Mouse (Mus musculus) embryonic facial prominence, embryonic 14.5 days (tissue): ENCODE results near the gene Lfng. TPM values are rescaled to one million over a fixed set of nuclear protein-coding genes. Genes with fewer than 3 reads are reported as not detected.
A peak's percentile ranks its signal among the peaks of the same experiment; 100 is the strongest.

Experiments
- ATAC-seq: fragments of 200-750 bp; cut with Nextera tagmentation; 2 replicates; pipeline ENCODE4 v1.8.0; 2017; ENCODE audit warnings: low read depth, moderate number of reproducible peaks, moderate TSS enrichment
- DNase-seq: peaks from one replicate; pipeline ENCODE4 v3.0.0-alpha.2; 2015; ENCODE audit warnings: low spot score
- H3K27ac ChIP-seq: fragments of 300-500 bp; sonication (generic); replicated peaks from 2 replicates; pipeline ENCODE4 v1.5.1; 2014; ENCODE audit warnings: low read depth, mild to moderate bottlenecking, low read length, moderate library complexity
- H3K27me3 ChIP-seq: fragments of 300-500 bp; sonication (generic); replicated peaks from 2 replicates; pipeline ENCODE4 v1.6.1; 2014; ENCODE audit warnings: low read length; ENCODE audit not compliant: control insufficient read depth, insufficient read depth
- H3K36me3 ChIP-seq: fragments of 300-500 bp; sonication (generic); 2 replicates; pipeline ENCODE4 v1.6.1; 2014; ENCODE audit warnings: low read length, mixed read lengths; ENCODE audit not compliant: control insufficient read depth, insufficient read depth
- H3K4me1 ChIP-seq: fragments of 300-500 bp; sonication (generic); 2 replicates; pipeline ENCODE4 v1.6.1; 2014; ENCODE audit warnings: antibody characterized with exemption, low read length; ENCODE audit not compliant: control insufficient read depth, insufficient read depth
- H3K4me2 ChIP-seq: fragments of 300-500 bp; sonication (generic); 2 replicates; pipeline ENCODE4 v1.6.1; 2014; ENCODE audit warnings: low read depth, mild to moderate bottlenecking, low read length, moderate library complexity, mixed read lengths
- H3K4me3 ChIP-seq: fragments of 300-500 bp; sonication (generic); 2 replicates; pipeline ENCODE4 v1.5.1; 2014; ENCODE audit warnings: low read depth, mild to moderate bottlenecking, low read length
- H3K9ac ChIP-seq: fragments of 300-500 bp; sonication (generic); 2 replicates; pipeline ENCODE4 v1.6.1; 2014; ENCODE audit warnings: low read depth, mild to moderate bottlenecking, low read length, moderate library complexity, mixed read lengths
- H3K9me3 ChIP-seq: fragments of 300-500 bp; sonication (generic); 2 replicates; pipeline ENCODE4 v1.6.1; 2016; ENCODE audit warnings: low read length; ENCODE audit not compliant: control insufficient read depth
- WGBS: fragments of 180-500 bp; shearing (Covaris S2); extraction: QIAGEN DNeasy Blood & Tissue Kit; methylation state at CpG from one replicate; pipeline ENCODE4 v1.1.7; 2014; 5-methylcytosine and 5-hydroxymethylcytosine counted together
- polyA plus RNA-seq: library from polyadenylated mRNA; unstranded; fragments of >200 nt; fragmentation: Nextera tagmentation; extraction: Ambion mirVana; gene quantifications from 2 replicates; pipeline ENCODE4 v1.2.1, GENCODE M21; 2014

Gene Lfng
- polyA plus RNA-seq, 1 experiment from 2014 or later: 27.9 TPM

GRCm38 (mm10) chr5:140649101-140649667 is 42.1 kb downstream of the Lfng start:
- DNase-seq (peak; percentile 99), ATAC-seq (peak; percentile 93)
- peaks cover 13% of the 10 kb centered on the region; the same call in 1 of the 2 replicates for H3K36me3 ChIP-seq
- H3K4me3 ChIP-seq: peak overlapping the region; percentile 90
- 4% methylated on average over 18 of the region's 26 CpGs for WGBS
- H3K27me3 ChIP-seq: no peaks in the 10 kb centered on the region
- peaks cover 24% of the 10 kb centered on the region for H3K4me1 ChIP-seq
- H3K4me2 ChIP-seq: peak overlapping the region; percentile 91
- H3K9me3 ChIP-seq: no peaks in the 10 kb centered on the region
- peak overlapping the region; percentile 98 for H3K9ac ChIP-seq
- H3K27ac ChIP-seq: peak overlapping the region; percentile 69

DNA sequence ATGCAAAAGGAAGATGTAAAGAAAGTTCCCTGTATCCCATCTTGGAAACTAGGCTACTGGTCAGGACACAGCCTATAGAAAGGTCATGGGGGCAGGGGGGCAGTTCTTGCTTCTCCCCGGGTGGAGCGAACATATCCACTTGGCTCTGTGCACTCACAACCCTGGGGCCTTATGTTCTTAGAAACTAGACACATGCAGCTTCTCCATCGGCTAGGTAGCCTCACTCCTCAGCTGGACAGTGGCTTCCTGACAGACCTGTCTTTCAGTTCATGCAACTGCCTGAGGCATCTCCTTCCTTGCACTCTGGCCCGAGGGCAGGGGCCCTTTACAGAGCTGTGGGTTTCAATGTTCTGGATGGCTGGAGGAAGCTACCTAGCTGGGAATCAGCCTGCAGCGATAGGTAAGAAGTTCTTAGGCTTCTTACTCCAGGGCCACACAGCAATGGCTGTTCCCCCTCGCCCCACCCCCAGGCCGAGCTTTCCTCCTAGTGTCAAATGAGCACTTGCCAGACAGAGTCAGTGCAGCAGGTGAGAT is 42.8 kb downstream of the Lfng start:
- ATAC-seq: no peak
- Histone ChIP-seq H3K27me3 (no peaks in the 10 kb centered on the region), H3K4me3 (no peak overlapping the region), H3K9me3 (no peaks in the 10 kb centered on the region), H3K4me1 (peaks cover 24% of the 10 kb centered on the region), H3K9ac (no peak overlapping the region), H3K36me3 (peaks cover 10% of the 10 kb centered on the region; the same call in 1 of the 2 replicates), H3K27ac (no peak overlapping the region), H3K4me2 (peak overlapping the region; percentile 91)
- WGBS: 49% methylated on average over 7 of the region's 7 CpGs
- DNase-seq: no peak

- Histone ChIP-seq H3K9ac (no peak overlapping the region), H3K27me3 (no peaks in the 10 kb centered on the region), H3K4me2 (no peak overlapping the region), H3K4me1 (peaks cover 18% of the 10 kb centered on the region), H3K36me3 (0 out of 2 replicates have a peak, but pooled peaks cover 4% of the 10 kb centered on the region), H3K4me3 (no peak overlapping the region), H3K9me3 (no peaks in the 10 kb centered on the region), H3K27ac (no peak overlapping the region)
- WGBS: 83% methylated on average over 11 of the region's 11 CpGs
- DNase-seq (no peak), ATAC-seq (no peak)
These were observed 44.1 kb downstream of the Lfng start for GRCm38 (mm10) chr5:140651231-140651630.

- Histone ChIP-seq H3K27me3 (no peaks in the 10 kb centered on the region), H3K27ac (no peak overlapping the region), H3K9me3 (no peaks in the 10 kb centered on the region), H3K4me3 (no peak overlapping the region), H3K4me2 (no peak overlapping the region), H3K36me3 (no peaks in the 10 kb centered on the region), H3K9ac (no peak overlapping the region), H3K4me1 (peaks cover 4% of the 10 kb centered on the region; the same call in 1 of the 2 replicates)
- ATAC-seq (no peak), DNase-seq (peak; percentile 64)
- WGBS: 58% methylated on average over 7 of the region's 7 CpGs
These were observed 45.5 kb downstream of the Lfng start for GRCm38 (mm10) chr5:140652587-140652986.

DNA sequence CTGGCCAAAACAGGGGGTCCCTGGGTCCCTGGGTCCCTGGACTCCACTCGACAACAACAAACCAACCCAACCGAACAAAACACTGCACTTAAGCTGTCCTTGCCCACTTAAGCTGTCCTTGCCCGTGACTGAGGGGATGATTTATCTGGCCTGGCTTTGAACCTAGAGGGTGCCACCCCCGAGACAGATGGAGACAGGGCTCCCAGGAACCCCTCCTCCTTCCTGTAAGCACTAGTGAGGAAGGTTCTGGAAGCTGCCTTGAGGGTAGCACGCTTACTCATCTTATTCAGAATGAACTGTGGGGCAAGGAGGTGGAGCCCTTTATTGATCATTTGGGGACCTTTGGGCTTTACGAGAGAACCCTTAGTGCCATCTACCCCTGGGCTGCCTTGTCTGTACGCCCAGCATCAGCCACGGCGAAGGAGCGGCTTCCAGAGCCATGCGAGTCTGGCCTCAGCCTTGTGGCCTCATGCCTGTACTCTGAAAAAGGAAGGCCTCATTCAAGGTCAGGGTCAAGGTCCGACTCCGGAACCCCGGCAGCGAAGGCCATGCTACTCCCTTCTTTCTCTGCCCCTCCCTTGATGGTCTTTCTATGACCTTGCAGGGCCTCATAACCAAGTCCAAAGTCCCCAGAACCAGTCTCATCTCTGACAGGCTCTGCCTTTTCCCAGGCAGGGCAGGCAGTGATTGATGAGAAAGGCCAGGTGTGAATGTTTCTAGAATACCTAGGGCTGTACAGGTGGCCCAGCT is 47.2 kb downstream of the Lfng start:
- H3K9ac ChIP-seq: no peak overlapping the region

DNA sequence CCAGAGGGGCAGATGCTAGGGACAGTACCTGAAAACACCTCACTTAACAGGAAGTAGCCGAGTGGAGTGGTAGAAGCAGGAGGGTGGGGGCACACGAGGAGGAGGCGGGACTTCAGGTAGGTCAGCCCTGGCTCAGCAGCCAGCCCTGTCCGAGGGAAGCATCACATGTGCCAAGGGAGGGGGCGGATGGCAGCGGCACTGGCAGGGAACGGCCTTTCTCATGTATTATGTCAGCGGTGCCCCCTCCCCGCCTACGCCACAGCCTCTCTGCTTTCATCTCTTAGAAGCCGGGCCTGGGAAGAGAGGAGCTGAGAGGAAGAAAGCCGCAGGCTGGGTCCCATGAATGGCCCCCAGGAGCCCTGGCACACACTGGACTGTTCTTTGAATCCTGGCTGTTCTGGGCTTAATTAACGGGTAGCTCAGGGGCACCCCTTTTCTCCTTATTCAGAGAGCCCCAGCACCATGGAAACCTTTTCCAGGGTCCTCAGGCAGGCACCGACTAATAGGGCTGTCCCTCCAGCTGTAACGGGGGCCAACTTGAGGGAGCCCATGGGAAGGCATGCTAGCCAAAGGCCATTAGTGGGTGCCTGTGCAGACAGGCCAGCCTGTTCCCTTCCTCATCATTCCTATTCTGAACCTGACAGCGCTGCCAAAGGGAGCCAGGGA is 52.6 kb downstream of the Lfng start:
- H3K9me3 ChIP-seq: no peaks in the 10 kb centered on the region
- ATAC-seq (no peak), DNase-seq (peak; percentile 51)
- no peak overlapping the region for H3K27ac ChIP-seq
- H3K4me2 ChIP-seq: no peak overlapping the region
- 34% methylated on average over 11 of the region's 16 CpGs for WGBS
- H3K9ac ChIP-seq: 0 out of 2 replicates have a peak overlapping the region, but pooled peaks have one; percentile 20
- no peaks in the 10 kb centered on the region for H3K27me3 ChIP-seq
- H3K4me3 ChIP-seq: no peak overlapping the region
- peaks cover 29% of the 10 kb centered on the region for H3K4me1 ChIP-seq
- 0 out of 2 replicates have a peak, but pooled peaks cover 3% of the 10 kb centered on the region for H3K36me3 ChIP-seq

More for the DNA sequence above, 47.2 kb downstream of the Lfng start:
- 80% methylated on average over 15 of the region's 15 CpGs for WGBS
- Histone ChIP-seq H3K4me2 (no peak overlapping the region), H3K36me3 (no peaks in the 10 kb centered on the region), H3K4me1 (peaks cover 2% of the 10 kb centered on the region; the same call in 1 of the 2 replicates), H3K27ac (no peak overlapping the region), H3K27me3 (no peaks in the 10 kb centered on the region), H3K4me3 (no peak overlapping the region), H3K9me3 (no peaks in the 10 kb centered on the region)
- ATAC-seq: no peak
- DNase-seq: no peak

GRCm38 (mm10) chr5:140660398-140660797 is 53.3 kb downstream of the Lfng start:
- no peak overlapping the region for H3K9ac ChIP-seq
- ATAC-seq (no peak), DNase-seq (no peak)
- H3K9me3 ChIP-seq: no peaks in the 10 kb centered on the region
- no peak overlapping the region for H3K4me2 ChIP-seq
- no peaks in the 10 kb centered on the region for H3K27me3 ChIP-seq
- no peak overlapping the region for H3K27ac ChIP-seq
- WGBS: 73% methylated on average over 1 of the region's 1 CpGs
- no peak overlapping the region for H3K4me3 ChIP-seq
- peaks cover 29% of the 10 kb centered on the region for H3K4me1 ChIP-seq
- H3K36me3 ChIP-seq: peaks cover 7% of the 10 kb centered on the region; the same call in 1 of the 2 replicates

GRCm38 (mm10) chr5:140661427-140661826 is 54.3 kb downstream of the Lfng start:
- H3K9ac ChIP-seq: no peak overlapping the region
- ATAC-seq (no peak), DNase-seq (no peak)
- no peaks in the 10 kb centered on the region for H3K9me3 ChIP-seq
- 62% methylated on average over 8 of the region's 8 CpGs for WGBS
- no peak overlapping the region for H3K4me2 ChIP-seq
- H3K27ac ChIP-seq: no peak overlapping the region
- no peak overlapping the region for H3K4me3 ChIP-seq
- peaks cover 17% of the 10 kb centered on the region; the same call in 1 of the 2 replicates for H3K36me3 ChIP-seq
- H3K27me3 ChIP-seq: no peaks in the 10 kb centered on the region
- H3K4me1 ChIP-seq: peaks cover 29% of the 10 kb centered on the region
